Mouse (Mus musculus) neural tube, embryonic 15.5 days (tissue): ENCODE measurements around the gene Tcl1b4. TPM values are rescaled to one million over a fixed set of nuclear protein-coding genes. Genes with fewer than 3 reads are reported as not detected.
"Not testable (repeated sequence)": the region's sequence is repeated elsewhere in the genome, so short reads cannot be mapped to it uniquely, and the experiment has no call there.

Experiments
- ATAC-seq: fragments of 200-750 bp; cut with Nextera tagmentation; 2 replicates; pipeline ENCODE4 v1.8.0; 2017; ENCODE audit warnings: mild to moderate bottlenecking, moderate TSS enrichment, moderate library complexity; ENCODE audit not compliant: low FRiP score
- H3K27ac ChIP-seq: fragments of 300-500 bp; sonication (generic); replicated peaks from 2 replicates; pipeline ENCODE4 v1.5.1; 2015; ENCODE audit warnings: mild to moderate bottlenecking, inconsistent platforms
- H3K27me3 ChIP-seq: fragments of 300-500 bp; sonication (generic); replicated peaks from 2 replicates; pipeline ENCODE4 v1.6.1; 2015; ENCODE audit warnings: inconsistent platforms
- H3K36me3 ChIP-seq: fragments of 300-500 bp; sonication (generic); 2 replicates; pipeline ENCODE4 v1.6.1; 2015; ENCODE audit warnings: inconsistent platforms
- H3K4me1 ChIP-seq: fragments of 300-500 bp; sonication (generic); 2 replicates; pipeline ENCODE4 v1.6.1; 2015; ENCODE audit warnings: inconsistent platforms
- H3K4me2 ChIP-seq: fragments of 300-500 bp; sonication (generic); 2 replicates; pipeline ENCODE4 v1.6.1; 2015; ENCODE audit warnings: inconsistent platforms, mild to moderate bottlenecking, moderate library complexity
- H3K4me3 ChIP-seq: fragments of 300-500 bp; sonication (generic); replicated peaks from 2 replicates; pipeline ENCODE4 v1.5.1; 2015; ENCODE audit warnings: mild to moderate bottlenecking, inconsistent platforms
- H3K9ac ChIP-seq: fragments of 300-500 bp; sonication (generic); replicated peaks from 2 replicates; pipeline ENCODE4 v1.6.1; 2015; ENCODE audit warnings: mild to moderate bottlenecking, inconsistent platforms
- H3K9me3 ChIP-seq: fragments of 300-500 bp; sonication (generic); replicated peaks from 2 replicates; pipeline ENCODE4 v1.6.1; 2016; ENCODE audit warnings: inconsistent platforms
- WGBS: fragments of 180-500 bp; shearing (Covaris S2); methylation state at CpG from one replicate; pipeline ENCODE4 v1.1.7; 2015; ENCODE audit warnings: mixed read lengths; 5-methylcytosine and 5-hydroxymethylcytosine counted together
- polyA plus RNA-seq: library from polyadenylated mRNA; unstranded; fragments of >200 nt; fragmentation: Nextera tagmentation; extraction: Ambion mirVana; gene quantifications from 2 replicates; pipeline ENCODE4 v1.2.1, GENCODE M21; 2015

The Tcl1b4 gene
- not detected in 2 replicates for polyA plus RNA-seq

DNA sequence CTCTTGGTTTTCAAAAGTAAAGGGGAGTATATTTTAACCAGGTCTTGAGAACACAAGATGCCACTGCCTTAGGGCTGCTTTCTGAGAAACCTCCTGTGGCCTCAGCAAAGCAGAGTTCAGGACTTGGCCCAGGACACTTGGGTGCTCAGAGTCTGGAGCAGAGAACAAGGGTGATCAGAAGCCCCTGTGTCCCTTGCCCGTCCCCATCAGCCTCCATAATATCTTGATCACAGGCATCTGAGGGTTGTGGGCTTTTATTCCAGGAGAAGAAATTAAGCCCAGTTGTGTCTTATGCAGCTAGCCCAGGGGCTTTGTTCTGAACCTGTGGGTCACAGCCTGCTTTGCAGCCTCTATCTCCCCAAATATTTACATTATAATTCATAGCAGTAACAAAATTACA is at the start of gene Tcl1b4:
TSS of gene Tcl1b4 (plus strand) at position 301 of the 400 bp plus-strand sequence.
- H3K4me3 ChIP-seq, H3K4me2 ChIP-seq, H3K27me3 ChIP-seq, H3K27ac ChIP-seq, H3K4me1 ChIP-seq, H3K9me3 ChIP-seq, H3K36me3 ChIP-seq, ATAC-seq, H3K9ac ChIP-seq: not testable (repeated sequence)
- WGBS: 78% methylated on average over 1 of the region's 1 CpGs

DNA sequence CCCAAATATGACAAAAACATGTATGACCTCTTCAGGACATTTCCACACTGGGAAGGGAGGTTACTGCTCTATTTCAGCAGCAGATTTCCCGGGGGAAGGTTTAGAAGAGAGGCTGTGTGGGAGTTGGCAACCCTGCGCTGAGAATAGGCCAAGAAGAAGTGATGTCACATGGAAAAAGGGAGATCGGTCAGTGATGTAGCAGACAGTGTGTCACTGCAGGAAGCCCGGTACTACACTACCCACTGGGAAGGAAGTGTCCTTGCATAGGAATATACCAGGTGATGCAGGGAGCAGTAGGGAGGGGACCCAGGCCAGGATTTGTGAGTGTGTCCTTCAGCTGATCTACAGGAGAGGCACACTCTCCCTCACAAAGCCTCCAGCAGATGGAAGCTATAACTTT is 46.5 kb upstream of the Tcl1b4 start:
- H3K9ac ChIP-seq, H3K4me1 ChIP-seq, H3K9me3 ChIP-seq, H3K36me3 ChIP-seq, H3K27me3 ChIP-seq, H3K27ac ChIP-seq, ATAC-seq, H3K4me3 ChIP-seq, H3K4me2 ChIP-seq: not testable (repeated sequence)
- WGBS: 76% methylated on average over 4 of the region's 4 CpGs

DNA sequence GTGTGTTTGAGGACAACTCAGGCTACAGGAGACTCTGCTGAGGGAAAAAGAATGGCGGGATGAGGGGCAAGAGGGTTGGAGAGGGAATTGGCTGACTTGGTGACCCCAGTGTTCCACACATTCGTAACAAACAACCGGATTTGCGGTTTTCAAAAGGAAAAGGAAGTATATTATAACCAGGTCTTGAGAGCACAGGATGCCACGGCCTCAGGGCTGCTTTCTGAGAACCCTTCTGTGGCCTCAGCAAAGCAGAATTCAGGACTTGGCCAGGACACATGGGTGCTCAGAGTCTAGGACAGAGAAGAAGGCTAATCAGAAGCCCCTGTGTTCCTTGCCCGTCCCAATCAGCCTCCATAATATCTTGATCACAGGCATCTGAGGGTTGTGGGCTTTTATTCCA is 42.9 kb upstream of the Tcl1b4 start:
- H3K9ac ChIP-seq: no peak overlapping the region
- 88% methylated on average over 6 of the region's 6 CpGs for WGBS
- no peaks in the 10 kb centered on the region for H3K9me3 ChIP-seq
- H3K4me3 ChIP-seq: no peak overlapping the region
- H3K27ac ChIP-seq: no peak overlapping the region
- no peaks in the 10 kb centered on the region for H3K27me3 ChIP-seq
- no peaks in the 10 kb centered on the region for H3K36me3 ChIP-seq
- no peak for ATAC-seq
- H3K4me1 ChIP-seq: no peaks in the 10 kb centered on the region
- H3K4me2 ChIP-seq: no peak overlapping the region

DNA sequence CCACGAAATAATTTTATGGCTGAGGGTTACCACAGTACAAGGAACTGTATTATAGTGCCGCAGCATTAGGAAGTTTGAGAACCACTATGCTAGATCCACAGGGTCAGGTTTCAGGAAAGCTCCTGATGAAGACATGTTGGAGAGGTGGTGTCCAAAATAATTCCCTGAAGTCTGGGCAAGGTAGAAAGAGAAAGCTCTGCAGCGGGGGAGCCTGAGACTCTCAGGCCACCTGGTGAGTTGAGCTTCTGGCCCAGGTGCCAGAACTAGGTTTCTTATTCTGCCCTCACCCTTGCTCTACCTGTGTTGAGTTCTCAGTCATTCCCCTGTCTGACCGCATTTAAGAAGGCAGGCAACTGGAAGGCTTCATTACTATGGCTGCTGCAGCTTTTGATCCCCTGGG is 42.4 kb upstream of the Tcl1b4 start, which contains the start of gene Tcl1b1:
TSS of gene Tcl1b1 (plus strand) at position 301 of the 400 bp plus-strand sequence.
- WGBS: 83% methylated on average over 4 of the region's 4 CpGs
- H3K9me3 ChIP-seq: no peaks in the 10 kb centered on the region
- H3K27me3 ChIP-seq: no peaks in the 10 kb centered on the region
- no peaks in the 10 kb centered on the region for H3K36me3 ChIP-seq
- H3K27ac ChIP-seq: no peak within 1 kb of the TSS
- ATAC-seq: no peak
- no peak within 1 kb of the TSS for H3K9ac ChIP-seq
- H3K4me2 ChIP-seq: no peak within 1 kb of the TSS
- no peak within 1 kb of the TSS for H3K4me3 ChIP-seq
- no peaks in the 10 kb centered on the region for H3K4me1 ChIP-seq

DNA sequence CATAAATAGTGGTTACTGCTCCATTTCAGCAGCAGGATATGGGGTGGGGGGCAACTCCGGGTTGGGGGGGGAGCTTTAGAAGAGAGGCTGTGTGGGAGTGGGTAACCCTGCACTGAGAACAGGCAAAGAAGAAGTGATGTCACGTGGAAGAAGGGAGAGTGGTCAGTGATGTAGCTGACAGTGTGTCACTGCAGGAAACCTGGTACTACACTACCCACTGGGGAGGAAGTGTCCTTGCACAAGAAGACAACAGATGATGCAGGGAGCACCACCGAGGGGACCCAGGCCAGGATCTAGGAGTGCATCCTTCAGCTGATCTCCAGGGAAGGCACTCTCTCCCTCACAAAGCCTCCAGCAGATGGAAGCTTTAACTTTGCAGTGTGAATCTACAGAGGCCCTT is 35.0 kb upstream of the Tcl1b4 start:
- ATAC-seq: no peak
- Histone ChIP-seq H3K4me3 (no peak overlapping the region), H3K4me1 (no peaks in the 10 kb centered on the region), H3K27me3 (no peaks in the 10 kb centered on the region), H3K9me3 (no peaks in the 10 kb centered on the region), H3K36me3 (no peaks in the 10 kb centered on the region), H3K9ac (no peak overlapping the region), H3K4me2 (no peak overlapping the region), H3K27ac (no peak overlapping the region)
- 72% methylated on average over 3 of the region's 3 CpGs for WGBS

DNA sequence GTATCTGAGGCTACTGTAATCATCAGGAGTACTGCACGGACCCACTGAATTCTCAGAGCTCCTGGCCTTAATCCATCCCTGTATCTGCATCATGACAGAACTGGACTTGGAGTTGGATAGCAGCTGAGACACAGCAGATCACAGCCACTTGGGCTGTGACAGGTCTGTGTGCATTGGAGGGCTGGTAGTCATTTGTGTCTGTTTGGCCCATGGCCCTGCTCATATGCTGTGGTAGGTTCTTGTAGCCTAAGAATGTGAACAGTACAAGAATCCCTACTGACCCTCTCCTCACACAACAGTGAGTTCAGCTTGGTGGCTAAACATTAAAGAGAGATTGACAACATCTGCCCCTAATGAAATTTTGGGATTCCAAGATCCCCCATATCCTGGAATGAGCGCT is 28.4 kb upstream of the Tcl1b4 start:
- H3K36me3 ChIP-seq: no peaks in the 10 kb centered on the region
- no peaks in the 10 kb centered on the region for H3K27me3 ChIP-seq
- no peak for ATAC-seq
- no peaks in the 10 kb centered on the region for H3K9me3 ChIP-seq
- H3K4me2 ChIP-seq: no peak overlapping the region
- no peak overlapping the region for H3K4me3 ChIP-seq
- no peak overlapping the region for H3K27ac ChIP-seq
- no peak overlapping the region for H3K9ac ChIP-seq
- no peaks in the 10 kb centered on the region for H3K4me1 ChIP-seq
- WGBS: 85% methylated on average over 2 of the region's 2 CpGs

DNA sequence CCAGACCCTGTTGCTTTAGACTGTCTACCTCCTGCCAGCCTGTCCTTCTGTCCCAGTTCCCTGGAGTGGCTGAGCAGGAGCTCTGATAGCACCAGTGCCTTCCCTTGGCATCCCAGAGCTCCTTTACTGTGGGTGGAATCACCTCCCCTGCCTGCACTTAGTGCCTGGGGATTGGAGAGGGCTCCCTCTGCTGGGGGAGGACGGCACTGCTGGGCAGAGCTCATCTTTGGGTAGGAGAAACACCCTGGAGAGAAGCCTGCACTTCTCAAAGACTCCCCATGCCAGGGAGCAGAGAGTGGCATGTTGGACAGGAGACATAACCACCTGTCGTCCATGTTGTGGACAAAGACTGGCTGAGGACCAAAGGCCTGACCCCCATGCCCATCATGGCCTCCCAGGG is 27.4 kb upstream of the Tcl1b4 start:
- not testable (repeated sequence) for H3K4me2 ChIP-seq, H3K27me3 ChIP-seq, ATAC-seq, H3K4me3 ChIP-seq, H3K9ac ChIP-seq, H3K4me1 ChIP-seq, H3K9me3 ChIP-seq, H3K27ac ChIP-seq, H3K36me3 ChIP-seq
- 25% methylated on average over 2 of the region's 2 CpGs for WGBS

DNA sequence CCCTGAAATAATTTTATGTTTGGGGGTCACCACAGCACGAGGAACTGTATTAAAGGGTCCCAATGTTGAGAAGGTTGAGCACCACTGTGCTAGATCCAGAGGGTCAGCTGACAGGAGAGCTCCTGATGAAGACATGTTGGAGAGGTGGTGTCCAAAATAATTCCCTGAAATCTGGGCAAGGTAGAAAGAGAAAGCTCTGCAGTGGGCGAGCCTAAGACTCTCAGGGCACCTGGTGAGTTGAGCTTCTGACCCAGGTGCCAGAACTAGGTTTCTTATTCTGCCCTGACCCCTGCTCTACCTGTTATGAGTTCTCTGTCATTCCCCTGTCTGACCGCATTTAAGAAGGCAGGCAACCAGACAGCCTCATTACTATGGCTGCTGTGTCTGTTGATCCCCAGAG is 25.7 kb upstream of the Tcl1b4 start, which contains the start of gene Tcl1b5:
TSS of gene Tcl1b5 (plus strand) at position 301 of the 400 bp plus-strand sequence.
- not testable (repeated sequence) for H3K9ac ChIP-seq, H3K4me2 ChIP-seq, H3K36me3 ChIP-seq, H3K4me1 ChIP-seq, H3K27me3 ChIP-seq, H3K27ac ChIP-seq, ATAC-seq, H3K9me3 ChIP-seq, H3K4me3 ChIP-seq
- WGBS: 71% methylated on average over 3 of the region's 3 CpGs

DNA sequence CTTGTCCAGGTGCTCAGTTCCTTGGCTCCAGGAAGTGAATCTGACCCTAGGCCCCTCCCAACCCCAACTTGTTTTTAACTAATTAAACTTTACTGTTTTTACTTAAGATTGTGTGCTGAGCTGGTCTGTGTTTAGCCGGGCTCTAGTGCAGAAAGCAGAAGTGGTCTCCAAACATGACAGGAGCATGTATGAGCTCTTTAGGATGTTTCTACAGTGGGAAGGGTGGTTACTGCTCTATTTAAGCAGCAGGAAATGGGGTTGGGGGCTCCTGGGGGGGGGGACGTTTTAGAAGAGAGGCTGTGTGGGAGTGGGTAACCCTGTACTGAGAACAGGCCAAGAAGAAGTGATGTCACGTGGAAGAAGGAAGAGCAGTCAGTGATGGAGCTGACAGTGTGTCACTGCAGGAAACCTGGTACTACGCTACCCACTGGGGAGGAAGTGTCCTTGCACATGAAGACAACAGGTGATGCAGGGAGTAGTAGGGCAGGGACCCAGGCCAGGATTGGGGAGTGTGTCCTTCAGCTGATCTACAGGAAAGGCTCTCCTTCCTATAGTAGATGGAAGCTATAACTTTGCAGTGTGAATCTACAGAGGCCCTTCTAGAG is 20.6 kb upstream of the Tcl1b4 start:
- H3K27me3 ChIP-seq, H3K4me2 ChIP-seq, H3K4me3 ChIP-seq, H3K27ac ChIP-seq, H3K4me1 ChIP-seq, ATAC-seq, H3K9me3 ChIP-seq, H3K9ac ChIP-seq, H3K36me3 ChIP-seq: not testable (repeated sequence)
- WGBS: 85% methylated on average over 4 of the region's 4 CpGs

DNA sequence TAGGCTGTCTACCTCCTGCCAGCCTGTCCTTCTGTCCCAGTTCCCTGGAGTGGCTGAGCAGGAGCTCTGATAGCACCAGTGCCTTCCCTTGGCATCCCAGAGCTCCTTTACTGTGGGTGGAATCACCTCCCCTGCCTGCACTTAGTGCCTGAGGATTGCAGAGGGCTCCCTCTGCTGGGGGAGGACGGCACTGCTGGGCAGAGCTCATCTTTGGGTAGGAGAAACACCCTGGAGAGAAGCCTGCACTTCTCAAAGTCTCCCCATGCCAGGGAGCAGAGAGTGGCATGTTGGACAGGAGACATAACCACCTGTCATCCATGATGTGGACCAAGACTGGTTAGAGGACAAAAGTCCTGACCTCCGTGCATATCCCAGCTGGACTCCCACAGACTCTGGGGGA is 12.8 kb upstream of the Tcl1b4 start:
- H3K9ac ChIP-seq, H3K4me2 ChIP-seq, H3K27ac ChIP-seq, H3K9me3 ChIP-seq, ATAC-seq, H3K4me3 ChIP-seq, H3K36me3 ChIP-seq, H3K4me1 ChIP-seq, H3K27me3 ChIP-seq: not testable (repeated sequence)
- 56% methylated on average over 2 of the region's 2 CpGs for WGBS

DNA sequence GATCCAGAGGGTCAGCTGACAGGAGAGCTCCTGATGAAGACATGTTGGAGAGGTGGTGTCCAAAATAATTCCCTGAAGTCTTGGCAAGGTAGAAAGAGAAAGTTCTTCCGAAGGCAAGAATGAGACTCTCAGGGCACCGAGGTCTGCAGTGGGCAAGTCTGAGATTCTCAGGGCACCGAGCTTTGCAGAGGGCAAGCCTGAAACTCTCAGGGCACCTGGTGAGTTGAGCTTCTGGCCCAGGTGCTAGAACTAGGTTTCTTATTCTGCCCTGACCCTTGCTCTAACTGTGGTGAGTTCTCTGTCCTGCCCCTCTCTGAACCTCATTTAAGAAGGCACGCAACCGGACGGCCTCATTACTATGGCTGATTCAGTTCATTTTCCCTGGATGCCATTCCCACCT is 11.0 kb upstream of the Tcl1b4 start, which contains the start of gene Tcl1b3:
TSS of gene Tcl1b3 (plus strand) at position 301 of the 400 bp plus-strand sequence.
- H3K9me3 ChIP-seq, H3K4me2 ChIP-seq, H3K36me3 ChIP-seq, H3K27ac ChIP-seq, H3K27me3 ChIP-seq, H3K9ac ChIP-seq, ATAC-seq, H3K4me3 ChIP-seq, H3K4me1 ChIP-seq: not testable (repeated sequence)
- 96% methylated on average over 6 of the region's 6 CpGs for WGBS

DNA sequence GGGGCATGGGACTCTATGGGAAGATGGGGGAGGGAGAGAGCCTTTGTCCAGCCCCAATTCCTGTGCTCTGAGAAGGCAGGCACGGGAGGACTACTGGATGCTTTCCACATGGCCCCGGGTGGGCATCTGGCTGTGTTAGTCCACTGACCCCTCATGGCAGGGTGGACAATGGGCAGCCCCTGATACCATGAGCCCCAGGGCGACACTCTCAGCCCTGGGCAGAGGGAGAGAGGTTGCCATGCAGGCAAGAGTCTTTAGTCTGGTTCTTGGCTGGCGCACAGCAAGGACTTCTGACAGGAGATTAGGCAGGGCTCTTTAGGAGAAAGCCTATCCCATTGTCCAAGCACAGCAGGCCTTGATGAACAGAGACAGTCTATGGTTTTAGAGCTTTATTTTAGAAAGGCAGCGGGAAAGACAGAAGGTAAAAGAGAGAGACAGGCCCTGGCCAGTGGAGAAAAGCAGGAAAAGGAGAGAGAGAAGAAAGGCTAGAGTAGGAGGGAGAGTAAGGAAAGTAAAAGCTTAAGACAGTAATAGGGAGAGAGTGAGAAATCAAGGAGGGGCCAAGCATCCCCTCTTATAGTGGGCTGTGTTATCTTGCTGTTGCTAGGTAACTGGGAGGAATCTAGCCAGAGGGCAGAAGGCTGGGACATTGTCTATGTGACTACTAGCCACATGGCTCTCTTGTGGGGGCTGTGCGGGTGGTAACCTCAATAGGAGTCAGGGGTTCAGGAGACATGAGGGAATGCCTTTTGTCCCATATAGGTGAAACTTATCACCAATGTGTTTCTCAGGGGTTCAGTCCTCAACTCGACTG is 1.9 kb upstream of the Tcl1b4 start:
- H3K4me3 ChIP-seq, H3K9ac ChIP-seq, H3K36me3 ChIP-seq, ATAC-seq, H3K27ac ChIP-seq, H3K4me1 ChIP-seq, H3K9me3 ChIP-seq, H3K27me3 ChIP-seq, H3K4me2 ChIP-seq: not testable (repeated sequence)
- WGBS: 29% methylated on average over 7 of the region's 7 CpGs
